Mouse (Mus musculus) adipocyte (in vitro differentiated cells): ENCODE measurements around the gene Engase.

ENCODE experiments used
- DNase-seq: peaks from one replicate; pipeline ENCODE4 v3.0.0-alpha.2; 2016; ENCODE audit warnings: low spot score

Gene Engase

DNA sequence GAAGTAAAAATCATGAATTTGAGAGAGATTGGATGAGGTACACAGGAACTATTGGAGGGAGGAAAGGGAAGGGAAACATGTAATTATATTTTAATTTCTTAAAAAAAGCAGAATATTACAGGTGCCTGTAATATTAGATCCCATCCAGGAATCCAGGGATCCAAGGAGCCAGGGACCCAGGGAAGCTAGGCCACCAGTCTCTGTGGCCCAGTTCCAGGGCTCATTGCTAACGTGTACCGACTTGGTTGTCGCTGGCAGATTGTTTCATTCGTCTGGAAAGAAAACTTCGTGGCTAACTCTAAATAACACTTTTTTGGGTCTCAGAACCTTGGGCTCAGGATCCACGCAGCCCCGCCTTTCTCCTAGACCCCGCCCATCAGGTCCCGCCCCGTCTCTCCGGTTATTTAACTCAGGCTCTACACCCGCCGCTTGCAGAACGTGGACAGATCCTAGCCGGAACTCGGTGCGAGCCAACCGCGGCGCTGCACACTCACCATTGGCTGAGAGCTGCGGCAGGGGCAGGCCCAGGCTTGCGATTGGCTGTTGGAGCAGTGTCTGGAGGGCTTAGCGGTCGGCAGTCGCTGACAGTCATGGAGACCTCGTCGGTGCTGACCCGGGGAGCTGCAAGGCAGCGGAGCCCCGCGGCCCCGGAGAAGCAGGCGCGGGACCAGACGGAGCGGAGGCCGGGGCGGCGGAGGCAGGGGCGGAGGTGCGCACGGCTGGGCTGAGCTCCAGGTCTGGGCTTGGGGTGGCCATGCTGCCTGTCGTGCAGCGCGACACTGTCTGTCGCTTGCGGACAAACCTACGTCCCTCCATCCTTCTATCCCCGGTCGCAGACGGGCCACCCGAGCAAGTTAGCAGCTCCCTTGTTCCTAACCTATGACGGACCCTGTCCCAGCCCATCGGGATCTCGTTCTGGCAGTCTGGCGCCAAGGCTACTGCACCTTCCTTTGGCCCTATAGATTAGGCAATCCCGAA lies at the start of gene Engase:
TSS of gene Engase (plus strand) at position 434 of the 978 bp plus-strand sequence.
- DNase-seq = peak; percentile 77

DNA sequence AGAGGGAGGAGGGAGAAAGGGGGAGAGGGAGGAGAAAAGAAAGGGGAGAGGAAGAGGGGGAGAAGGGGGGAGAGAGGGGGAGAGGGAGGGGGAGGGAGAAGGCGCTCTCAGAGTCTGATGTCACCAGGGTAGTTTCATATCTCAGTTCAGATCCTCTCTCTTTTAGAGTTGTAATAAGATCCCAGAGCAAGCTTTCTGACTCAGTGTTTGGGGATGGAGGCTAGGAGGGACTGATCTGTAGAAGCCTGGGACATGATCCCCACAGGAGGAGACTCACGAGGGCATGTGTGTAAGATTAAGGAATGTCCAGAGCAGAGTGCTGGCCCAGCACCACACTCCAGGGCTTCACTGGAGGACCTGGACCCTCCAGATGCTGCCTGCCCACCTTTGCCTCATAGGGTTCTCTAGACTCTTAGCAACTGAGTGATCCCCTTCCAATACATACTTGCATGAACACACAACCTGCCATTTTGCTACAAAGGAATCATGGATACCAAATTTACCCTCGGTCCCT lies 49.3 kb upstream of the Engase start:
- no peak for DNase-seq

DNA sequence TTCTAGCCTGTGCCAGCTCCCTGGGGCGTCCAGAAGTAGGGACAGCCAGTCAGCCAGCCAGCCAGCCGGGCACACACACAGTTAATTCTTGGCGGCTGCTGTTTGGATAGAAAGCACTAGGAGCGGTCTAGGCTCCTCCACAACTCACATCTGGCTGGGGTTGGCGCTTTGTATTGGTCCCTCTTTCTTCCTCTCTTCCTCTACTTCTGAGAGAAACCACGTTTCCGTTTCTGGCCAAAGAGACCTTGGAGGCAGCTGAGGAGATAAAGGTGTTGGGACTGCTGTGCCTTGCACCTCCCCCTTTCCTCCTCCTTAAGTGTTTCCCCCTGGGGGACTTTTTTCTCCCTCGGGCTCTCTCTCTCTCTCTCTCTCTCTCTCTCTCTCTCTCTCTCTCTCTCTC lies 48.6 kb upstream of the Engase start, which contains the start of gene C1qtnf1:
TSS of gene C1qtnf1 (plus strand) at position 218 of the 400 bp plus-strand sequence.
- DNase-seq = no peak

GRCm38 (mm10) chr11:118428460-118428868 lies 48.2 kb upstream of the Engase start:
- no peak for DNase-seq

DNA sequence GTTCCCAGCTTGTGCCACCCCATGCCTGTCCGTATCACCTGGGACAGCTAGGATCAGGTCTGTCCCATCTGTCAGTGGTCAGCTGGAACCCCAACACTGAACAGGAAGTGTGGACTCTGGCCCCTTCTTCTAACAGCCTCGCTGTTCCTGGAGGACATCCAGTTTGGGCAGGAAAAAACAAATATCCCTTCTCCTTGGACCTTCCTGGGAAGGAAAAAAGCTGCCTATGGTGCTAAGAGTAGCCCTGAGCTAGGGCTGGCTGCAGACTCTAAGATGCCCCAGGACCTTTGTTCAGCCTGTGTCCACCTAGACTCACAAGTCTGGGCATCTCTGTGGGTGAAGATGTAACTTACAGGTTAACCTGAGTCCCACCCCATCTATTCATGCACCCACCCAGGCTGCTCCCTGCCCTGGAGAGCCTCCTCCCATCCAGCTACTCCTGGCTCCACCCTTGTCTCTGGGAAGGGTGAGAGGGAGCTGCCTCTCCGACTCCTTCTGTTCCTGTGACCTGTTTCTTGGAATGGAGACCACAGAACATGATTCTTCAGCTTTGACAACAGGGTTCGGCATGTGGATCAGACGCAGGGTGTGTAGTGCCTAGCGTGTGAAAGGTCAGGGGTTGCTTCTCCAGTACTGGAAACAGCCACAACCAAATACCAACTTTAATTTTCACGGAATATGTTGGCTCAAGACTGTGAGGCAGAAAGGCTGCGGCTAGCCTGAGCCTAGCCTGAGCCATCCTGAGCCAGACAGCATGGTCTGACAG lies 47.5 kb upstream of the Engase start:
- DNase-seq = peak; percentile 70

GRCm38 (mm10) chr11:118430291-118430885 lies 46.2 kb upstream of the Engase start:
- no peak for DNase-seq

DNA sequence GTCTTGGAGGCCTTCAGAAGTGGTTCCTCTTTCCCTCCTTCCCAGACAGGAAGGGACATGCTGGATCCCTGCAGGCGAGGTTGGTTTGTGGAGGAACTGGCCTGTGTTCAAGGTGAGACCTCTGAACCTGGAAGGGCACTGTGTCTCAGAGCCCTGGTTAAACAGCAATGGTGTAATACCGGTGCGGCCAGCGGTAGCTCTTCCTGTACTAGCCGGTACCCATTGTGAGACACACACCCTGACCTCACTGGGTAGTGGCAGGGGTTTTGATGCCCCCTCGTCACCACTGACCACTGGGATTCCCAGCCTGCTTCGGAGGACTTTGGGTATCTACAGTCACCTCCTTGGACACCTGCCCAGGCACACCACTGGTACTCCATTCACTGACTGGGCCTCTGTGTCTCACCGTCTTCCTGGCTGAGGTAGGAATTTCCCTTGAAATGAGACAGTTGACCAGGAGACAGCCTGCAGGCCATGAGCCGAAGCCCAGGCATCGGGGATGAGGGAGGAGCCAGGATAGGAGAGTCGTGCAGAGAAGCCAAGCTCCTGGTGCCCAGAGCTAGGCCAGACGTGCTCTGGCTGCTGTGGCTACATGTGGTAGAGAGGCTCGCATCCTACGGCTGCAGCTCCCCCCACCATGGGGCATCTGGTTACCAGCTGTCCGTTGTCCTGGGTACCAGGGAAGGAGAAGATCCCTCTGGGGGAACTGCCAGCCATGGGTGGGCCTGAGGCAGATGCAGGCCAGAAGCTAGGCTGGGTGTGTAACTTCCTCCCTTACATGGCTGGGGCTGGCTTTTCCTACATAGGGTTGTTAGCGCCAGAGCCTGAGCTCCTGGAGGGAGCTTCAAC lies 45.3 kb upstream of the Engase start:
- no peak for DNase-seq

DNA sequence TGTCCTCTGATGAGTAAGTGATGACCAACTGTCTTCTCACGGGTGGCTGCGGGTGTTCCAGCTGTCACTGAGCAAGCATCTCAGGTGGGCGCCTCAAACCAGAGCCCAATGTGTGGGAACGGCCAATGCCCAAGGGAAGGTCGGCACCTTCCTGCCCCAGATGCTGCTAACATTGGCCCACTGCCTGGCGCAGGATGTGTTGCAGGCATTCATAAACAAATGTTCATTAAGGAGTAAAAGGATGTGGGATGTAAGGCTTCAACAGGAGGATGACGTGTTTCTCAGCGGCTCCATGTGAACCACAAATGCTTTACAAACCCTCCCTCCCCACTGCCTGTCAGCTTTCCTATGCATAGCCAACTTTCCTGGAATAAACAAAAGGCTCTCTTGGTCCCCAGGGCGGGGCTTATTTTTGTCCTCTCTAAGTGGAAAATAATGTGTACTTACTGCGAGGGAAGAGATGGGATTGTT lies 43.2 kb upstream of the Engase start:
- no peak for DNase-seq

DNA sequence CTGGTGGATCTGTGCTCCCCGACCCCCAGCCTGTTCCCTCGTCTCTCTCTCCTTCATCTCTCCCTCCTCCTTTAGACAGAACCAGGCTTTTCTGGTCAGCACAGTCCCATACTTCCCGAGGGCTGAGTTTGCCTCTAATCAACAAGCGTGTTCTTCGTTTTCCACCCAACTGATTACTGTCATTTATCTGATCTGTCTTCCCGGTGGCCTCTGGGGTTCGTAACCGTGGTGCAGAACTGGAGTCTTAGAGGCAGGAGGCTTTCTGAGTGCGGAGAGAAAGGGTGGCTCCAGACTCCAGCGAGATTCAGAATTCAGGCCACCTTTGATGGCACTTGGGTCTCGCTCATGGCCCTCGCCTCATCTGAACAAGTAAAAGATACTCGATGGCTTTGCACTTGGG lies 42.5 kb upstream of the Engase start:
- no peak for DNase-seq

- DNase-seq = no peak
Observed at GRCm38 (mm10) chr11:118436471-118436935, 40.1 kb upstream of the Engase start.

DNA sequence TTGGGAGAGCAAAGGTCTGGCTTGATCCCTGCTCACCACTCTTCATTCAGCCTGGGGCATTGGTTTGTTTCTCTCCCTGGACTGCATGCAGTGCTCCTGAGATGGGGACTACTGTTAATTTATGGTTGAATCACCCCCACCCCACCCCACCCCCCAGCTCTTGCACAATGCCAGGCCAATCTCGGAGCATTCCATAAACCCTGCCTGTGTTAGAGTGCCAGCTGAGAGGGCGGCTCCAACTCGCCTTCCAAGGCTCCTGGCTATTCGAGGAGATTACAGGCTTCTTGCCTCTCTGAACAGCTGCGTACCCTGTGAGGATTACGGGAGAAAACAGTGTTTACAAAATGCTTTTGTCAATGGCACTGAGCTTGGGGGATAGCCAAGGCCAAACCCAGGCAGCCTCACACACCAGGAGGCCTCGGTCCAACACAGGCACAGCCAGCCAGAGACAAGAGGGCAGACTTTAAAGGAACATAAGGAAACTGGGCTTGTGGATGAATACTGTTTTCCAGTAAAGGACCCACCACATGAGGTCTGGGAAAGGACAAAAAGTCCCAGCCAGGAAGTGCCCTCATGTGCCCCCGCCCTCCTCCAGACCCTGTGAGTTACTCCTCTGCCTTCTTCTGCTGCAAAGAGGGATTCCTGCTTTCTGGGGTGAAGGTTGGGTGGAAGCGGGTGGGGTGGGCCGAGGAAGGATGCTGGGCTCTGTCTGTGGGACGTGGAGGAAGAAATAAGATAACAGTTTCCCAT lies 37.8 kb upstream of the Engase start:
- peak; percentile 80 for DNase-seq

GRCm38 (mm10) chr11:118442691-118443090 lies 33.9 kb upstream of the Engase start:
- DNase-seq = no peak

GRCm38 (mm10) chr11:118443201-118443970 lies 33.2 kb upstream of the Engase start:
- peak; percentile 74 for DNase-seq

DNA sequence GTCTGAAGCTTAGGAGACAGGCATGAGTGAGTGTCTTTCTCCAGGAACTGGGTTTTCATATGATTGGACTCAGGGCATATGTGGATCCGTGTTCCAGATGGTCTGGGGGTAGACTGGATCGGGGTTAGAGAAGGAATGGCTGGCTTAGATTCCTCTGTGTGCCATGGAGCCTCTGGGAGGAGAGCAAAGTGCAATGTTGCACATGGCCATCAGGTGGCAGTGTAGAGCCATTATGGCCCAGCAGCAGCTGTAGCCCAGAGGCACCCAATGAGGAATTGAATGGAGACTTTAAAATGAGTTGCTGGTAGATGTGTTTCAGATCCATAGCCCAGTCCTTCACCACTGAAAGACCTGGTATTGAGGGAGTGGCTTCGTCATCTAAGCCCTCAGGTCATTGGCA lies 30.8 kb upstream of the Engase start:
- DNase-seq = peak; percentile 86

- DNase-seq = no peak
Observed at GRCm38 (mm10) chr11:118447346-118447745, 29.3 kb upstream of the Engase start.

- DNase-seq = no peak
Observed at GRCm38 (mm10) chr11:118448385-118448784, 28.2 kb upstream of the Engase start.

- DNase-seq = no peak
Observed at GRCm38 (mm10) chr11:118451211-118451610, 25.4 kb upstream of the Engase start.

DNA sequence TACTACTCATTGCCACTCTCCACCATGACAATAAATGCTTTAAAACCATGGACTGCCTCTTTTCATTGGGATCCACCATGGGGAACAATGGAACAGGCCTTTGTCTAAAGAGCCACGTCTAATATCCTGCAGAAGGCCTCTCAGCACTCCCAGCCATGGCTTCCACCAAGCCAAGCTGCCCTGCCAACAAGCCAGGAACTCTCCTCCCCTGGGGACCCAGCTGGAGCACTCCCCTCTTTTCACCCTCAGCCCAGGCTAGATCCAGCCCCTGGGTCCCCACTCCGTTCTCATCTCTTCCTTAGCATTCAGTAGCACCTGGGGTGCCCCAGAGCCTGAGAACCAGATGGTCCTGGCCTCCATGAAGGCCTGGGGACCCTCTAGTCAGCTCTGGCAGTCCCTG lies 23.7 kb upstream of the Engase start:
- no peak for DNase-seq

GRCm38 (mm10) chr11:118453886-118454671 lies 22.6 kb upstream of the Engase start:
- no peak for DNase-seq
